In the genomic region with DNA sequence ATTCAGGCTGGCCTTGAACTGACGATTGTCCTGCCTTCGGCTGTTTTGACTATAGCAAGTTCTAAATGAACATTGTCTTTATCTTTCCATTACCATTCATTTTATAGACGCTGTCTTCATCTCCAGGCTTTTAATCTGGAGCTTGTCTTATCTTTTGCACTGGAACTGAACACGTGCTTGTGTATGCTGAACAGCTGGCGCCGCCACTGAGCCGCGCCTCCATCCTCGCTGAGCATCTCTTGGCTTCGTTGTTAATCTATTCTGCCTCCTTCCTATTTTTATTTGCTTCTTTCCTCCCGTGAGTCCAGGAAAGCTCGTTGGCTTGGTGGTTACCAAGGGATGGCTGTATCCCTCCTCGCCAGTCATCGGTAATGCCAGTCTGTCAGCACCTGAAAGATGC, we compare ENCODE assay signal across 22 mouse cellular contexts.
DNase-seq lines count a peak whose midpoint lies in the region; ATAC-seq and TF ChIP-seq lines count a peak whose summit lies in the region.
"Had no signal": no experiment of that assay in that cellular context is flagged by ENCODE, and none has a peak within 500 bp of the region (broad histone marks: within the 10 kb centered on the region; RNA-seq: fewer than 3 reads in every experiment).

No protein-coding gene starts in this region.

- H3K27me3 ChIP-seq in hindbrain, postnatal 0 days (ENCODE audit: insufficient read depth, low read length): no peaks in the 10 kb centered on the region
- no peaks in the 10 kb centered on the region for H3K27me3 ChIP-seq in hindbrain, embryonic 10.5 days (ENCODE audit: insufficient read depth, poor library complexity, severe bottlenecking)
- H3K27me3 ChIP-seq in neural tube, embryonic 15.5 days (replicated peaks): no peaks in the 10 kb centered on the region
- H3K27me3 ChIP-seq: embryonic facial prominence, embryonic 15.5 days had no signal

- DNase-seq in hindbrain, postnatal 0 days (ENCODE audit: low spot score): peak; percentile 27
- DNase-seq in hindbrain, embryonic 10.5 days (ENCODE audit: low spot score): no peak
- no peak for DNase-seq in neural tube, embryonic 10.5 days (ENCODE audit: extremely low spot score, low spot score)
- peak; percentile 38 for DNase-seq in brain, embryonic 14.5 days (ENCODE audit: low read depth)
- DNase-seq in telencephalon, adult 2 months (ENCODE audit: low read depth, low spot score): peak; percentile 40
- no peak for DNase-seq in cerebellum, postnatal 25 days
- DNase-seq: adrenal gland, adult 8-10 months; adrenal gland, postnatal 36 days; cerebellum, adult 18-20 months; cerebellum, adult 9-11 months; embryo, embryonic 11 days; gastrocnemius, postnatal 10 days; heart, adult 2 months; heart, postnatal 14 days had no signal

- 55% methylated on average over 14 of the region's 14 CpGs for WGBS in hindbrain, postnatal 0 days
- WGBS in hindbrain, embryonic 10.5 days: 82% methylated on average over 14 of the region's 14 CpGs
- 71% methylated on average over 14 of the region's 14 CpGs for WGBS in neural tube, embryonic 15.5 days

- peaks cover 6% of the 10 kb centered on the region; the same call in 1 of the 2 replicates for H3K36me3 ChIP-seq in hindbrain, postnatal 0 days (ENCODE audit: insufficient read depth, low read length)
- no peaks in the 10 kb centered on the region for H3K36me3 ChIP-seq in hindbrain, embryonic 10.5 days
- peaks cover 10% of the 10 kb centered on the region; the same call in 1 of the 2 replicates for H3K36me3 ChIP-seq in neural tube, embryonic 15.5 days
- H3K36me3 ChIP-seq: embryonic facial prominence, embryonic 15.5 days; forebrain, embryonic 10.5 days; heart, embryonic 15.5 days had no signal

- no peak for ATAC-seq in hindbrain, postnatal 0 days
- ATAC-seq in neural tube, embryonic 15.5 days (ENCODE audit: low FRiP score): 0 out of 2 replicates have a peak, but pooled peaks have one; percentile 34
- ATAC-seq: intestine, embryonic 16.5 days had no signal

- TF ChIP-seq CTCF in hindbrain, postnatal 0 days (IDR thresholded peaks at IDR 0.05; ENCODE audit: low read depth): peak; percentile 36
- 0 out of 2 replicates have a peak, but pooled peaks have one; percentile 11 for TF ChIP-seq CTCF in brain, embryonic 14.5 days (IDR thresholded peaks at IDR 0.05; ENCODE audit: borderline replicate concordance, extremely low read depth, insufficient read depth, insufficient read length)

- no peak for TF ChIP-seq POLR2A in brain, embryonic 14.5 days (IDR thresholded peaks at IDR 0.05; ENCODE audit: borderline replicate concordance, extremely low read depth, insufficient read depth, insufficient read length, poor library complexity, severe bottlenecking)

- H3K9ac ChIP-seq in hindbrain, postnatal 0 days (replicated peaks; ENCODE audit: low read length): no peak overlapping the region
- H3K9ac ChIP-seq in neural tube, embryonic 15.5 days (replicated peaks): no peak overlapping the region
- H3K9ac ChIP-seq: embryonic facial prominence, embryonic 15.5 days; heart, embryonic 15.5 days; hindbrain, embryonic 14.5 days had no signal

- H3K4me2 ChIP-seq in hindbrain, postnatal 0 days (ENCODE audit: low read depth, low read length): no peak overlapping the region
- no peak overlapping the region for H3K4me2 ChIP-seq in neural tube, embryonic 15.5 days
- H3K4me2 ChIP-seq: embryonic facial prominence, embryonic 15.5 days; heart, embryonic 11.5 days; heart, embryonic 15.5 days; hindbrain, embryonic 14.5 days had no signal

- no peaks in the 10 kb centered on the region for H3K9me3 ChIP-seq in hindbrain, postnatal 0 days (ENCODE audit: low read length)
- H3K9me3 ChIP-seq in hindbrain, embryonic 10.5 days: 0 out of 2 replicates have a peak, but pooled peaks cover 2% of the 10 kb centered on the region
- no peaks in the 10 kb centered on the region for H3K9me3 ChIP-seq in neural tube, embryonic 15.5 days (replicated peaks)
- H3K9me3 ChIP-seq: embryonic facial prominence, embryonic 15.5 days; forebrain, embryonic 10.5 days; heart, embryonic 15.5 days had no signal

- no peak overlapping the region for H3K27ac ChIP-seq in hindbrain, postnatal 0 days
- no peak overlapping the region for H3K27ac ChIP-seq in hindbrain, embryonic 10.5 days
- no peak overlapping the region for H3K27ac ChIP-seq in neural tube, embryonic 15.5 days (replicated peaks)
- H3K27ac ChIP-seq: embryonic facial prominence, embryonic 15.5 days; forebrain, embryonic 10.5 days; heart, adult 2 months; heart, embryonic 15.5 days; hindbrain, embryonic 14.5 days had no signal

- no peak overlapping the region for H3K4me3 ChIP-seq in hindbrain, postnatal 0 days (ENCODE audit: low read length)
- no peak overlapping the region for H3K4me3 ChIP-seq in hindbrain, embryonic 10.5 days
- H3K4me3 ChIP-seq in neural tube, embryonic 15.5 days (replicated peaks): no peak overlapping the region
- H3K4me3 ChIP-seq: embryonic facial prominence, embryonic 15.5 days; erythroblast, embryonic 14.5 days; forebrain, embryonic 10.5 days; heart, adult 2 months; heart, embryonic 15.5 days had no signal

- H3K4me1 ChIP-seq in hindbrain, postnatal 0 days (ENCODE audit: insufficient read depth, low read length): no peaks in the 10 kb centered on the region
- H3K4me1 ChIP-seq in hindbrain, embryonic 10.5 days (replicated peaks): peaks cover 4% of the 10 kb centered on the region; the same call in 1 of the 2 replicates
- H3K4me1 ChIP-seq in neural tube, embryonic 15.5 days: no peaks in the 10 kb centered on the region
- H3K4me1 ChIP-seq: embryonic facial prominence, embryonic 15.5 days; heart, embryonic 15.5 days had no signal

Comparison
In these comparisons a context has a peak if more than half of its experiments do, and no peak if none do; other contexts are left out.
1. DNase-seq: peak in hindbrain, postnatal 0 days (single experiment), brain, embryonic 14.5 days (single experiment) and telencephalon, adult 2 months (single experiment); none in hindbrain, embryonic 10.5 days (single experiment), neural tube, embryonic 10.5 days (single experiment) and cerebellum, postnatal 25 days (0 of 2).